Mouse (Mus musculus) ES-E14 (cell line): ENCODE measurements around the gene Gm525. TPM values are rescaled to one million over a fixed set of nuclear protein-coding genes. Genes with fewer than 3 reads are reported as not detected.

ENCODE experiments used
- DNase-seq: peaks from one replicate; pipeline ENCODE4 v3.0.0-alpha.2; 2013; ENCODE audit warnings: low read depth, low spot score
- H3K27ac ChIP-seq: 2 replicates; pipeline ENCODE4 v1.5.1; 2012; ENCODE audit warnings: low read depth, mild to moderate bottlenecking, low read length, moderate library complexity, mixed read lengths; ENCODE audit not compliant: poor library complexity, insufficient read depth, severe bottlenecking
- H3K36me3 ChIP-seq: 2 replicates; pipeline ENCODE4 v1.6.1; 2012; ENCODE audit warnings: mild to moderate bottlenecking, low read length, moderate library complexity, mixed read lengths; ENCODE audit not compliant: control insufficient read depth, poor library complexity, insufficient read depth, severe bottlenecking
- H3K4me1 ChIP-seq, 2 experiments: fragments of 150-350 bp in 1 of 2; sonication (generic) in 1 of 2; 2 replicates each; pipeline ENCODE4 v1.6.1; 2012; ENCODE audit warnings: low read length in 2 of 2, mild to moderate bottlenecking in 1 of 2, mixed read lengths in 1 of 2; ENCODE audit not compliant: control insufficient read depth in 2 of 2, insufficient read depth in 2 of 2, poor library complexity in 1 of 2
- H3K4me3 ChIP-seq, 2 experiments: fragments of 150-350 bp in 1 of 2; sonication (generic) in 1 of 2; 2 replicates each; pipeline ENCODE4 v1.5.1; 2012; ENCODE audit warnings: low read length in 2 of 2, low read depth in 1 of 2, mild to moderate bottlenecking in 1 of 2, mixed read lengths in 1 of 2; ENCODE audit not compliant: insufficient read depth in 1 of 2, poor library complexity in 1 of 2, severe bottlenecking in 1 of 2
- H3K9ac ChIP-seq: 2 replicates; pipeline ENCODE4 v1.6.1; 2012; ENCODE audit warnings: low read depth, mild to moderate bottlenecking, low read length, mixed read lengths; ENCODE audit not compliant: poor library complexity, insufficient read depth, severe bottlenecking
- H3K9me3 ChIP-seq: fragments of 150-350 bp; sonication (generic); 2 replicates; pipeline ENCODE4 v1.6.1; 2012; ENCODE audit warnings: low read depth, mild to moderate bottlenecking, low read length; ENCODE audit not compliant: control insufficient read depth, insufficient read depth
- CHD2 ChIP-seq: IDR thresholded peaks from 2 replicates; pipeline ENCODE4 v1.6.1; 2014; ENCODE audit warnings: mild to moderate bottlenecking, low read depth, low read length, inconsistent platforms
- HCFC1 ChIP-seq: IDR thresholded peaks from 2 replicates; pipeline ENCODE4 v1.6.1; 2012; ENCODE audit warnings: low read length, inconsistent platforms, borderline replicate concordance; ENCODE audit not compliant: insufficient read depth
- MAFK ChIP-seq: IDR thresholded peaks from 2 replicates; pipeline ENCODE4 v1.6.1; 2014; ENCODE audit warnings: mild to moderate bottlenecking, low read depth, low read length, inconsistent platforms; ENCODE audit not compliant: insufficient read depth
- ZC3H11A ChIP-seq: IDR thresholded peaks from 2 replicates; pipeline ENCODE4 v1.6.1; 2012; ENCODE audit warnings: low read depth, mild to moderate bottlenecking, inconsistent platforms, low read length, borderline replicate concordance
- ZNF384 ChIP-seq: IDR thresholded peaks from 2 replicates; pipeline ENCODE4 v1.6.1; 2012; ENCODE audit warnings: low read depth, low read length, inconsistent platforms
- in situ Hi-C, 2 experiments: fragments of 600-800 bp; cut with MboI; formaldehyde crosslinking; loops; one replicate each; pipeline ENCODE4 v1.15.1; 2025; ENCODE audit warnings: low sequenced_read_pairs in 2 of 2, inconsistent platforms in 1 of 2; ENCODE audit not compliant: unreplicated experiment in 2 of 2
- total RNA-seq: library from RNA; depleted of rRNA; stranded (reverse); fragments of 300-350 nt; gene quantifications from 2 replicates; pipeline ENCODE4 v1.2.3, GENCODE M21; 2012

Gene Gm525
- total RNA-seq, 1 experiment = 5.9 TPM

DNA sequence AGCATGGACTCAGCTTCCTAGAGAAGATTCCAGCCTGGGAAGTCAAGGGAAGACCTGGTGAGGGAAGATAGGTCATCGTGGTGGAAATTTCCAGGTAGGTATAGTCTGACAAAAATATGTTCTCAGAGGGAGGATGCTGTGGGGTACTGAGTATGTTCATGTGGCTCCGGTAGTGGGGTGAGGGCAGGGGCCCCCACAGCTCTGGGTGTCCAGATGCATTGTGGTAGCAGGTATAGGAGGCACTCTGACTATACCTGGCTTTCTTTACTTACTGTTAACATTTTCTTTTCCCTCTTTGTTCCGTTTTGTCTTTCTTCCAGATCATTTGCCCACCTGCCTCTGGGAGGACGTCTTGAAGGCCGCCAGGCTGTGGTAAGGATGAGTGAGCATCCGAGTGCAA, 7.5 kb upstream of the Gm525 start:
- peaks cover 8 to 16% of the 10 kb centered on the region in 2 experiments for H3K4me1 ChIP-seq
- no peak for DNase-seq
- no peaks in the 10 kb centered on the region for H3K9me3 ChIP-seq
- peak overlapping the region; percentile 92 for H3K27ac ChIP-seq
- H3K36me3 ChIP-seq = no peaks in the 10 kb centered on the region
- H3K9ac ChIP-seq = peak overlapping the region; percentile 62
- in situ Hi-C loops = no loop called here
- TF ChIP-seq ZC3H11A (no peak), CHD2 (no peak), HCFC1 (no peak), MAFK (no peak), ZNF384 (no peak)
- peak overlapping the region in 1 of 2 experiments; percentile 34; a peak in 1 of 4 replicates for H3K4me3 ChIP-seq

DNA sequence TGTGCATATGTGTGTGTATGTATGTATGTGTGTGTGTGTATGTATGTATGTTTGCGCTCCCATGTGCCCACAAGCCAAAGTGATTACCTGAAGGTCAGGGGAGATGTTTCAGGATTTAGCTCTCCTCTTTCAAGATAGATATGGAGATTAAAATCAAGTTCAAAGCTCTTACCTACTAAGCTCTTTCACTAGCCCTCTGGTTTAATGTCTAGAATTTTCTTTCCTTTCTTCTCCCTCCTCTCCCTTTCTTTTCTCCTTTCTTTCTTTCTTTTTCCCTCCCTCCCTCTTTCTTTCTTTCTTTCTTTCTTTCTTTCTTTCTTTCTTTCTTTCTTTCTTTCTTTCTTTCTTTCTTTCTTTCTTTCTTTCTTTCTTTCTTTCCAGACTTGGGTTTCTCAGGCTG, 6.9 kb upstream of the Gm525 start, which contains the start of gene Dgke:
Gene Dgke, minus strand, starts transcription at position 101 of the 400 bp plus-strand sequence.
- peak within 1 kb of the TSS; percentile 62 for H3K9ac ChIP-seq
- peak within 1 kb of the TSS; percentile 95 for H3K27ac ChIP-seq
- H3K4me3 ChIP-seq = peak within 1 kb of the TSS; percentile 7 to 34; a peak in 2 of 4 replicates
- TF ChIP-seq MAFK = no peak
- TF ChIP-seq CHD2 = no peak
- no peak for TF ChIP-seq ZC3H11A
- TF ChIP-seq ZNF384 = no peak
- TF ChIP-seq HCFC1 = no peak
- H3K9me3 ChIP-seq = no peaks in the 10 kb centered on the region
- H3K4me1 ChIP-seq = peaks cover 8 to 16% of the 10 kb centered on the region in 2 experiments
- in situ Hi-C loops = no loop called here
- DNase-seq = no peak
- no peaks in the 10 kb centered on the region for H3K36me3 ChIP-seq

GRCm38 (mm10) chr11:89067301-89067822, 6.3 kb upstream of the Gm525 start:
- H3K36me3 ChIP-seq = no peaks in the 10 kb centered on the region
- no peak for DNase-seq
- in situ Hi-C loops = no loop called here
- TF ChIP-seq HCFC1 (no peak), ZNF384 (no peak), CHD2 (no peak), MAFK (no peak), ZC3H11A (no peak)
- H3K27ac ChIP-seq = peak overlapping the region; percentile 95
- no peaks in the 10 kb centered on the region for H3K9me3 ChIP-seq
- peak overlapping the region; percentile 7 to 31; a peak in 2 of 4 replicates for H3K4me3 ChIP-seq
- H3K9ac ChIP-seq = peak overlapping the region; percentile 27; the same call in 1 of the 2 replicates
- peaks cover 8 to 18% of the 10 kb centered on the region in 2 experiments for H3K4me1 ChIP-seq

GRCm38 (mm10) chr11:89067871-89068490, 5.7 kb upstream of the Gm525 start:
- peak overlapping the region; percentile 7 to 31; a peak in 1 of 4 replicates for H3K4me3 ChIP-seq
- TF ChIP-seq CHD2 (peak; percentile 68; the same call in 1 of the 2 replicates), ZNF384 (no peak), HCFC1 (no peak), MAFK (no peak)
- in situ Hi-C loops = no loop called here
- DNase-seq = peak; percentile 85
- H3K27ac ChIP-seq = peak overlapping the region; percentile 97
- peak overlapping the region; percentile 50 for H3K9ac ChIP-seq
- H3K9me3 ChIP-seq = no peaks in the 10 kb centered on the region
- H3K36me3 ChIP-seq = no peaks in the 10 kb centered on the region
- H3K4me1 ChIP-seq = peaks cover 8 to 18% of the 10 kb centered on the region in 2 experiments
